Mouse (Mus musculus) forebrain, postnatal 0 days (tissue): ENCODE measurements around the gene Prmt2. TPM values are rescaled to one million over a fixed set of nuclear protein-coding genes. Genes with fewer than 3 reads are reported as not detected.

Source experiments
- ATAC-seq: fragments of 200-750 bp; cut with Nextera tagmentation; 2 replicates; pipeline ENCODE4 v1.8.0; 2017; ENCODE audit warnings: mild to moderate bottlenecking, moderate library complexity
- DNase-seq: peaks from one replicate; pipeline ENCODE4 v3.0.0-alpha.2; 2015
- H3K27ac ChIP-seq: fragments of 300-500 bp; sonication (generic); 2 replicates; pipeline ENCODE4 v1.5.1; 2014; ENCODE audit warnings: low read depth, mild to moderate bottlenecking, antibody characterized with exemption, low read length, moderate library complexity, mixed read lengths
- H3K27me3 ChIP-seq: fragments of 300-500 bp; sonication (generic); 2 replicates; pipeline ENCODE4 v1.6.1; 2014; ENCODE audit warnings: mild to moderate bottlenecking, low read length, mixed read lengths; ENCODE audit not compliant: insufficient read depth
- H3K36me3 ChIP-seq: fragments of 300-500 bp; sonication (generic); 2 replicates; pipeline ENCODE4 v1.6.1; 2014; ENCODE audit warnings: mild to moderate bottlenecking, moderate library complexity; ENCODE audit not compliant: insufficient read depth
- H3K4me1 ChIP-seq: fragments of 300-500 bp; sonication (generic); 2 replicates; pipeline ENCODE4 v1.6.1; 2014; ENCODE audit warnings: antibody characterized with exemption; ENCODE audit not compliant: insufficient read depth
- H3K4me2 ChIP-seq: fragments of 300-500 bp; sonication (generic); 2 replicates; pipeline ENCODE4 v1.6.1; 2014; ENCODE audit warnings: low read depth, mild to moderate bottlenecking, moderate library complexity
- H3K4me3 ChIP-seq: fragments of 300-500 bp; sonication (generic); 2 replicates; pipeline ENCODE4 v1.5.1; 2014; ENCODE audit warnings: low read depth, low read length, mixed read lengths
- H3K9ac ChIP-seq: fragments of 300-500 bp; sonication (generic); 2 replicates; pipeline ENCODE4 v1.6.1; 2014; ENCODE audit warnings: mild to moderate bottlenecking
- H3K9me3 ChIP-seq: fragments of 300-500 bp; sonication (generic); 2 replicates; pipeline ENCODE4 v1.6.1; 2016; ENCODE audit warnings: low read length
- CTCF ChIP-seq: sonication (generic); IDR thresholded peaks from 2 replicates; pipeline ENCODE4 v1.5.1; 2016; ENCODE audit warnings: antibody characterized with exemption, control low read depth, low read depth
- WGBS: fragments of 180-500 bp; shearing (Covaris S2); extraction: QIAGEN DNeasy Blood & Tissue Kit; methylation state at CpG from one replicate; pipeline ENCODE4 v1.1.7; 2014; 5-methylcytosine and 5-hydroxymethylcytosine counted together
- polyA plus RNA-seq: library from polyadenylated mRNA; unstranded; fragments of >200 nt; fragmentation: Nextera tagmentation; extraction: Ambion mirVana; gene quantifications from 2 replicates; pipeline ENCODE4 v1.2.1, GENCODE M21; 2015
- total RNA-seq: library from RNA; depleted of rRNA; stranded (reverse); fragments of >200 nt; gene quantifications from 2 replicates; pipeline ENCODE4 v1.2.3, GENCODE M21; 2014

Gene Prmt2
- total and polyA plus RNA-seq, 2 experiments from 2014 or later = 162 to 262 TPM

GRCm38 (mm10) chr10:76253079-76253478 is 15.4 kb upstream of the Prmt2 start:
- H3K9me3 ChIP-seq = no peaks in the 10 kb centered on the region
- 100% methylated on average over 1 of the region's 1 CpGs for WGBS
- 0 out of 2 replicates have a peak, but pooled peaks cover 2% of the 10 kb centered on the region for H3K36me3 ChIP-seq
- H3K4me3 ChIP-seq = no peak overlapping the region
- no peak overlapping the region for H3K9ac ChIP-seq
- H3K4me2 ChIP-seq = no peak overlapping the region
- DNase-seq = no peak
- no peaks in the 10 kb centered on the region for H3K4me1 ChIP-seq
- no peak for TF ChIP-seq CTCF
- ATAC-seq = no peak
- no peak overlapping the region for H3K27ac ChIP-seq
- H3K27me3 ChIP-seq = no peaks in the 10 kb centered on the region

- H3K36me3 ChIP-seq = no peaks in the 10 kb centered on the region
- H3K4me1 ChIP-seq = no peaks in the 10 kb centered on the region
- TF ChIP-seq CTCF = no peak
- H3K27me3 ChIP-seq = no peaks in the 10 kb centered on the region
- DNase-seq (no peak), ATAC-seq (no peak)
- H3K4me3 ChIP-seq = no peak overlapping the region
- no peak overlapping the region for H3K4me2 ChIP-seq
- no peak overlapping the region for H3K27ac ChIP-seq
- H3K9me3 ChIP-seq = no peaks in the 10 kb centered on the region
- WGBS = 57% methylated on average over 7 of the region's 7 CpGs
- H3K9ac ChIP-seq = no peak overlapping the region
Measured at GRCm38 (mm10) chr10:76250870-76251269, 13.2 kb upstream of the Prmt2 start.

GRCm38 (mm10) chr10:76248647-76248968 is 10.9 kb upstream of the Prmt2 start:
- Histone ChIP-seq H3K9me3 (no peaks in the 10 kb centered on the region), H3K4me2 (no peak overlapping the region)
- 62% methylated on average over 5 of the region's 5 CpGs for WGBS

GRCm38 (mm10) chr10:76247960-76248646 is 10.4 kb upstream of the Prmt2 start:
- no peaks in the 10 kb centered on the region for H3K9me3 ChIP-seq
- no peak for DNase-seq
- 30% methylated on average over 21 of the region's 21 CpGs for WGBS

More at GRCm38 (mm10) chr10:76248647-76248968, 10.9 kb upstream of the Prmt2 start:
- TF ChIP-seq CTCF = no peak
- no peaks in the 10 kb centered on the region for H3K27me3 ChIP-seq
- no peaks in the 10 kb centered on the region for H3K36me3 ChIP-seq
- DNase-seq (no peak), ATAC-seq (no peak)
- no peak overlapping the region for H3K27ac ChIP-seq
- H3K4me1 ChIP-seq = no peaks in the 10 kb centered on the region
- H3K4me3 ChIP-seq = no peak overlapping the region
- H3K9ac ChIP-seq = no peak overlapping the region

GRCm38 (mm10) chr10:76246601-76247000 is 8.9 kb upstream of the Prmt2 start:
- DNase-seq = no peak
- Histone ChIP-seq H3K9me3 (no peaks in the 10 kb centered on the region), H3K4me2 (no peak overlapping the region), H3K36me3 (no peaks in the 10 kb centered on the region), H3K4me1 (no peaks in the 10 kb centered on the region), H3K4me3 (no peak overlapping the region), H3K27ac (no peak overlapping the region), H3K9ac (no peak overlapping the region), H3K27me3 (no peaks in the 10 kb centered on the region)
- no peak for TF ChIP-seq CTCF
- no peak for ATAC-seq
- 59% methylated on average over 4 of the region's 4 CpGs for WGBS

More at GRCm38 (mm10) chr10:76247960-76248646, 10.4 kb upstream of the Prmt2 start:
- H3K4me2 ChIP-seq = no peak overlapping the region
- no peak for ATAC-seq
- H3K27ac ChIP-seq = no peak overlapping the region
- no peak overlapping the region for H3K4me3 ChIP-seq
- no peak for TF ChIP-seq CTCF
- H3K4me1 ChIP-seq = no peaks in the 10 kb centered on the region
- no peak overlapping the region for H3K9ac ChIP-seq
- no peaks in the 10 kb centered on the region for H3K36me3 ChIP-seq
- H3K27me3 ChIP-seq = no peaks in the 10 kb centered on the region

- Histone ChIP-seq H3K36me3 (no peaks in the 10 kb centered on the region), H3K4me2 (no peak overlapping the region), H3K27ac (no peak overlapping the region), H3K4me3 (no peak overlapping the region), H3K9me3 (no peaks in the 10 kb centered on the region), H3K27me3 (no peaks in the 10 kb centered on the region), H3K9ac (no peak overlapping the region), H3K4me1 (no peaks in the 10 kb centered on the region)
- TF ChIP-seq CTCF = no peak
- ATAC-seq (no peak), DNase-seq (no peak)
- WGBS = 86% methylated on average over 2 of the region's 2 CpGs
Measured at GRCm38 (mm10) chr10:76245106-76245505, 7.4 kb upstream of the Prmt2 start.

- no peak overlapping the region for H3K27ac ChIP-seq
- no peak for TF ChIP-seq CTCF
- H3K4me3 ChIP-seq = no peak overlapping the region
- H3K27me3 ChIP-seq = no peaks in the 10 kb centered on the region
- H3K9me3 ChIP-seq = no peaks in the 10 kb centered on the region
- no peak overlapping the region for H3K4me2 ChIP-seq
- peaks cover 16% of the 10 kb centered on the region; the same call in 1 of the 2 replicates for H3K4me1 ChIP-seq
- ATAC-seq (no peak), DNase-seq (no peak)
- H3K9ac ChIP-seq = no peak overlapping the region
- WGBS = 77% methylated on average over 4 of the region's 4 CpGs
- H3K36me3 ChIP-seq = no peaks in the 10 kb centered on the region; the same call in 1 of the 2 replicates
Measured at GRCm38 (mm10) chr10:76239401-76239800, 1.7 kb upstream of the Prmt2 start.
